Mouse (Mus musculus) lung, adult 2 months (tissue): ENCODE data around the gene Defb28.

Source experiments
- CTCF ChIP-seq: fragments of 200-500 bp; IDR thresholded peaks from 2 replicates; pipeline ENCODE4 v1.5.1; 2011; ENCODE audit warnings: mild to moderate bottlenecking, low read length, control low read depth; ENCODE audit not compliant: insufficient read depth
- POLR2A ChIP-seq: fragments of 200-500 bp; IDR thresholded peaks from 2 replicates; pipeline ENCODE4 v1.6.1; 2011; ENCODE audit warnings: low read depth, mild to moderate bottlenecking, control low read depth, low read length, borderline replicate concordance; ENCODE audit errors: extremely low read depth

DNA sequence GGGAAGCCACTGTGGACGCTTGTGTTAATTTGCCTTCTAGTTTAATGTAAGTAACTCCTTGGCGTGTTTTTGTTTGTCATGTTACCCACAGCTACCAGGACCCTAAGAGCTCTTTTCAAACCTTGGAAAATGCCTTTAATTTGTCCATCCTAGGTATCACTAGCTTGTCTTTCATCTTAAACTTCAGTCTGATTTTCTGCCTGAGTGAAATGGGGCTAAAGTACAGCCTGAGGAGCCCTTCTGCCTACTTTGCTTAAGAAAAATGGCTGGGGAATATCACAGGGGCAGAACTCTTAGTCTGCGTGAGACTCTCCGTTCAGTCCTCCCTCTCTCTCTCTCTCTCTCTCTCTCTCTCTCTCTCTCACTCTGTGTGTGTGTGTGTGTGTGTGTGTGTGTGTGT lies 51.8 kb downstream of the Defb28 start:
- TF ChIP-seq CTCF (no peak), POLR2A (no peak)
